Mouse (Mus musculus) macrophage (primary cell): ENCODE results near the gene Myh6. TPM values are rescaled to one million over a fixed set of nuclear protein-coding genes. Genes with fewer than 3 reads are reported as not detected.

ENCODE experiments used
- polyA plus RNA-seq: library from polyadenylated mRNA; stranded (reverse); fragments of 250-400 nt; gene quantifications from 3 replicates; pipeline ENCODE4 v1.2.4, GENCODE M21; 2018; ENCODE audit warnings: inconsistent platforms

The Myh6 gene
- polyA plus RNA-seq, 1 experiment from 2014 or later = not detected

Other genes starting within 250 kb of the Myh6 start
- 62.3 to 349 TPM (median 87.2 TPM) in 3 replicates for gene Slc7a8, start 185.0 kb downstream of the Myh6 start, polyA plus RNA-seq
- gene Rnf212b, start 152.8 kb downstream of the Myh6 start, polyA plus RNA-seq = not detected in 3 replicates
- gene Homez, start 96.0 kb downstream of the Myh6 start, polyA plus RNA-seq = 4.1 to 15.5 TPM (median 6.0 TPM) in 3 replicates
- 9.4 to 27.5 TPM (median 11.3 TPM) in 3 replicates for gene Ppp1r3e, start 89.4 kb downstream of the Myh6 start, polyA plus RNA-seq
- 13.5 to 20.1 TPM (median 14.7 TPM) in 3 replicates for gene Bcl2l2, start 83.5 kb downstream of the Myh6 start, polyA plus RNA-seq
- 0.28 to 3.5 TPM (median 1.1 TPM) in 3 replicates for gene Gm20521, start 83.5 kb downstream of the Myh6 start, polyA plus RNA-seq
- gene Pabpn1, start 74.4 kb downstream of the Myh6 start, polyA plus RNA-seq = 71.0 to 98.7 TPM (median 86.0 TPM) in 3 replicates
- 0.14 to 0.26 TPM in 2 of 3 replicates, not detected in the other for gene Slc22a17, start 53.8 kb downstream of the Myh6 start, polyA plus RNA-seq
- not detected in 3 replicates for gene Efs, start 40.8 kb downstream of the Myh6 start, polyA plus RNA-seq
- gene Il25, start 34.2 kb downstream of the Myh6 start, polyA plus RNA-seq = not detected in 3 replicates
- not detected in 3 replicates for gene Cmtm5, start 30.7 kb downstream of the Myh6 start, polyA plus RNA-seq
- gene Gm17428, start 10.0 kb upstream of the Myh6 start, polyA plus RNA-seq = not detected in 3 replicates
- not detected in 3 replicates for gene Myh7, start 27.7 kb upstream of the Myh6 start, polyA plus RNA-seq
- gene Ngdn, start 48.5 kb upstream of the Myh6 start, polyA plus RNA-seq = 28.2 to 50.2 TPM (median 38.8 TPM) in 3 replicates
- gene Zfhx2, start 125.4 kb upstream of the Myh6 start, polyA plus RNA-seq = 2.1 to 2.9 TPM (median 2.7 TPM) in 3 replicates
- 6.1 to 8.7 TPM (median 8.1 TPM) in 3 replicates for gene Thtpa, start 127.9 kb upstream of the Myh6 start, polyA plus RNA-seq
- 18.1 to 20.8 TPM (median 18.4 TPM) in 3 replicates for gene Ap1g2, start 139.7 kb upstream of the Myh6 start, polyA plus RNA-seq
- 0.05 TPM in 1 of 3 replicates, not detected in the others for gene Jph4, start 150.0 kb upstream of the Myh6 start, polyA plus RNA-seq